Mouse (Mus musculus) layer of hippocampus, adult 11-12 months (tissue): ENCODE data around the gene Mras.
A peak's percentile ranks its signal among the peaks of the same experiment; 100 is the strongest.

Experiments used
- DNase-seq: peaks from one replicate; pipeline ENCODE4 v3.0.0; 2022; ENCODE audit warnings: low spot score

Mras gene

GRCm38 (mm10) chr9:99411785-99412184 is 25.4 kb downstream of the Mras start:
- DNase-seq: no peak

- no peak for DNase-seq
Observed at GRCm38 (mm10) chr9:99411093-99411492, 26.1 kb downstream of the Mras start.

- no peak for DNase-seq
Observed at GRCm38 (mm10) chr9:99409280-99409679, 27.9 kb downstream of the Mras start.

- no peak for DNase-seq
Observed at GRCm38 (mm10) chr9:99401288-99401974, 35.8 kb downstream of the Mras start.

GRCm38 (mm10) chr9:99400781-99401180 is 36.4 kb downstream of the Mras start:
- no peak for DNase-seq

GRCm38 (mm10) chr9:99397056-99397815 is 39.9 kb downstream of the Mras start:
- no peak for DNase-seq

GRCm38 (mm10) chr9:99394366-99394765 is 42.8 kb downstream of the Mras start:
- DNase-seq: no peak

- no peak for DNase-seq
Observed at GRCm38 (mm10) chr9:99393146-99393545, 44.0 kb downstream of the Mras start.

- DNase-seq: no peak
Observed at GRCm38 (mm10) chr9:99391557-99391956, 45.6 kb downstream of the Mras start.

GRCm38 (mm10) chr9:99390716-99391115 is 46.5 kb downstream of the Mras start:
- no peak for DNase-seq

GRCm38 (mm10) chr9:99390201-99390600 is 47.0 kb downstream of the Mras start:
- DNase-seq: peak; percentile 3

- DNase-seq: peak; percentile 7
Observed at GRCm38 (mm10) chr9:99389506-99389905, 47.7 kb downstream of the Mras start.

- DNase-seq: peak; percentile 17
Observed at GRCm38 (mm10) chr9:99388856-99389255, 48.3 kb downstream of the Mras start.

GRCm38 (mm10) chr9:99388078-99388477 is 49.1 kb downstream of the Mras start:
- DNase-seq: peak; percentile 42

- DNase-seq: peak; percentile 37
Observed at GRCm38 (mm10) chr9:99382556-99382955, 54.6 kb downstream of the Mras start.

GRCm38 (mm10) chr9:99379194-99379593 is 58.0 kb downstream of the Mras start:
- no peak for DNase-seq

GRCm38 (mm10) chr9:99376591-99377418 is 60.4 kb downstream of the Mras start:
- peak; percentile 73 for DNase-seq

- DNase-seq: no peak
Observed at GRCm38 (mm10) chr9:99368431-99368830, 68.8 kb downstream of the Mras start.

GRCm38 (mm10) chr9:99365906-99366305 is 71.3 kb downstream of the Mras start:
- DNase-seq: no peak

GRCm38 (mm10) chr9:99363076-99363475 is 74.1 kb downstream of the Mras start:
- DNase-seq: no peak

GRCm38 (mm10) chr9:99361946-99362345 is 75.2 kb downstream of the Mras start:
- DNase-seq: no peak

- no peak for DNase-seq
Observed at GRCm38 (mm10) chr9:99359012-99359411, 78.2 kb downstream of the Mras start.
